ENCODE assay signal across 17 mouse cellular contexts in the genomic region with DNA sequence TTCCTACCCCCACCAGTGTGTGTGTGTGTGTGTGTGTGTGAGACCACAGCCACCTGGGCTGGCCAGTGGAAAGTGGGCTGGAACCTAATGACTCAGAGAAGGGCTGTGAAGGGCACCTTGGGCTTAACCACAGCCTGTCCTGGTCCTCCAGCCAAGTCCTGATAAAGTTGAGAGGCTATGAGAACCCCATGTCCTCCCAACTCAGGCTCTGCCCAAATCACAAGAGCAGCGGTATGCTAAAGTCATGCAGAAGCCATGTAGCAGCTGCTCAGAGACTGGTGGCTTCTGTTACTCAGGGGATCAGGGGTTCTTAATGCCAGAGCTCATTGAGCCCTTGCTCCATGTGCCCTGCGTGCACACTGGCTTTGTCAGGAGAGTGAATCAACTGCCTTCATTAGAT.
A peak's percentile ranks its signal among the peaks of the same experiment; 100 is the strongest.
DNase-seq lines count a peak whose midpoint lies in the region; ATAC-seq and TF ChIP-seq lines count a peak whose summit lies in the region.
"Had no signal": no experiment of that assay in that cellular context is flagged by ENCODE, and none has a peak within 500 bp of the region (broad histone marks: within the 10 kb centered on the region; RNA-seq: fewer than 3 reads in every experiment).

No protein-coding gene starts in this region.

- peak overlapping the region; percentile 82 for H3K27ac ChIP-seq in heart, embryonic 10.5 days
- H3K27ac ChIP-seq in intestine, embryonic 16.5 days (ENCODE audit: low read length), result no peak overlapping the region
- H3K27ac ChIP-seq in midbrain, embryonic 16.5 days (ENCODE audit: low read length), result no peak overlapping the region
- H3K27ac ChIP-seq: embryonic facial prominence, embryonic 10.5 days; forebrain, embryonic 15.5 days; limb, embryonic 10.5 days; midbrain, embryonic 15.5 days; neural tube, embryonic 12.5 days had no signal

- H3K4me1 ChIP-seq in lung, adult 2 months (ENCODE audit: control insufficient read depth, insufficient read depth, low read length), result peaks cover 22% of the 10 kb centered on the region
- peaks cover 52% of the 10 kb centered on the region for H3K4me1 ChIP-seq in heart, embryonic 10.5 days
- H3K4me1 ChIP-seq in intestine, embryonic 16.5 days (ENCODE audit: control insufficient read depth, insufficient read depth, low read length), result peaks cover 17% of the 10 kb centered on the region
- peaks cover 4% of the 10 kb centered on the region; the same call in 1 of the 2 replicates for H3K4me1 ChIP-seq in midbrain, embryonic 16.5 days (ENCODE audit: control insufficient read depth, insufficient read depth, low read length)
- H3K4me1 ChIP-seq: neural tube, embryonic 12.5 days had no signal

- TF ChIP-seq POLR2A in lung, adult 2 months (IDR thresholded peaks at IDR 0.05; ENCODE audit: borderline replicate concordance, extremely low read depth, low read depth, low read length), result no peak

- WGBS in lung, adult 2 months, result 88% methylated on average over 2 of the region's 2 CpGs
- 72% methylated on average over 2 of the region's 2 CpGs for WGBS in heart, embryonic 10.5 days
- WGBS in intestine, embryonic 16.5 days, result 91% methylated on average over 2 of the region's 2 CpGs
- WGBS in midbrain, embryonic 16.5 days, result 94% methylated on average over 2 of the region's 2 CpGs

- H3K9ac ChIP-seq in intestine, embryonic 16.5 days (ENCODE audit: low read depth, low read length), result no peak overlapping the region
- H3K9ac ChIP-seq in midbrain, embryonic 16.5 days (ENCODE audit: low read depth, low read length), result no peak overlapping the region
- H3K9ac ChIP-seq: forebrain, embryonic 15.5 days; liver, embryonic 15.5 days; midbrain, embryonic 15.5 days; neural tube, embryonic 12.5 days had no signal

- ATAC-seq in intestine, embryonic 16.5 days, result no peak
- ATAC-seq in midbrain, embryonic 16.5 days, result no peak
- ATAC-seq: forebrain, embryonic 15.5 days; midbrain, embryonic 15.5 days had no signal

- H3K27me3 ChIP-seq in heart, embryonic 10.5 days (ENCODE audit: insufficient read depth, poor library complexity, severe bottlenecking), result no peaks in the 10 kb centered on the region
- no peaks in the 10 kb centered on the region for H3K27me3 ChIP-seq in intestine, embryonic 16.5 days (replicated peaks; ENCODE audit: control insufficient read depth, insufficient read depth, low read length)
- H3K27me3 ChIP-seq in midbrain, embryonic 16.5 days (ENCODE audit: control insufficient read depth, insufficient read depth, low read depth, low read length), result no peaks in the 10 kb centered on the region
- H3K27me3 ChIP-seq: CH12.LX; forebrain, embryonic 15.5 days; liver, embryonic 15.5 days; midbrain, embryonic 15.5 days; neural tube, embryonic 12.5 days had no signal

- H3K9me3 ChIP-seq in heart, embryonic 10.5 days, result no peaks in the 10 kb centered on the region
- H3K9me3 ChIP-seq in intestine, embryonic 16.5 days (ENCODE audit: control insufficient read depth, low read length), result no peaks in the 10 kb centered on the region
- no peaks in the 10 kb centered on the region for H3K9me3 ChIP-seq in midbrain, embryonic 16.5 days (replicated peaks; ENCODE audit: control insufficient read depth, low read length, poor library complexity, severe bottlenecking)
- H3K9me3 ChIP-seq: forebrain, embryonic 15.5 days; limb, embryonic 10.5 days; liver, embryonic 15.5 days; midbrain, embryonic 15.5 days had no signal

- no peak overlapping the region for H3K4me2 ChIP-seq in intestine, embryonic 16.5 days (ENCODE audit: low read depth, low read length)
- H3K4me2 ChIP-seq in midbrain, embryonic 16.5 days (ENCODE audit: low read length), result no peak overlapping the region
- H3K4me2 ChIP-seq: forebrain, embryonic 15.5 days; liver, embryonic 15.5 days; midbrain, embryonic 15.5 days; neural tube, embryonic 12.5 days had no signal

- peaks cover 33% of the 10 kb centered on the region for H3K36me3 ChIP-seq in heart, embryonic 10.5 days
- peaks cover 3% of the 10 kb centered on the region; the same call in 1 of the 2 replicates for H3K36me3 ChIP-seq in intestine, embryonic 16.5 days (ENCODE audit: control insufficient read depth, insufficient read depth, low read length)
- peaks cover 20% of the 10 kb centered on the region for H3K36me3 ChIP-seq in midbrain, embryonic 16.5 days (ENCODE audit: control insufficient read depth, insufficient read depth, low read length)

- peak; percentile 38 for DNase-seq in lung, adult 2 months
- no peak for DNase-seq in lung, postnatal 14 days
- no peak for DNase-seq in heart, embryonic 10.5 days (ENCODE audit: low spot score)
- DNase-seq in heart, postnatal 14 days, result peak; percentile 47 to 65
- no peak for DNase-seq in spleen, postnatal 10 days (ENCODE audit: low spot score in 2 of 2)
- DNase-seq: cerebellum, postnatal 36 days; kidney, adult 9 months had no signal

- intact Hi-C loops in heart, postnatal 14 days (cut with DNase I), result no loop called here

- no peak overlapping the region for H3K4me3 ChIP-seq in lung, adult 2 months (replicated peaks; ENCODE audit: extremely low read depth, low read depth, low read length)
- H3K4me3 ChIP-seq in heart, embryonic 10.5 days, result no peak overlapping the region
- H3K4me3 ChIP-seq in intestine, embryonic 16.5 days (ENCODE audit: low read length), result no peak overlapping the region
- no peak overlapping the region for H3K4me3 ChIP-seq in midbrain, embryonic 16.5 days (ENCODE audit: low read depth, low read length)
- H3K4me3 ChIP-seq: embryonic facial prominence, embryonic 10.5 days; erythroblast, embryonic 14.5 days; forebrain, embryonic 15.5 days; limb, embryonic 10.5 days; liver, embryonic 15.5 days; midbrain, embryonic 15.5 days; neural tube, embryonic 12.5 days had no signal

- TF ChIP-seq CTCF in lung, adult 2 months (IDR thresholded peaks at IDR 0.05; ENCODE audit: insufficient read depth, low read length), result no peak

Comparison
In these comparisons a context has a peak if more than half of its experiments do, and no peak if none do; other contexts are left out.
1. DNase-seq: peak in lung, adult 2 months (single experiment) and heart, postnatal 14 days (2 of 2); none in lung, postnatal 14 days (single experiment), heart, embryonic 10.5 days (single experiment) and spleen, postnatal 10 days (0 of 2).